Mouse (Mus musculus) telencephalon, adult 2 months (tissue): ENCODE measurements around the gene Ubl4b.

Experiments
- DNase-seq: peaks from one replicate; pipeline ENCODE4 v3.0.0-alpha.2; 2011; ENCODE audit warnings: low read depth, low spot score

Ubl4b gene

DNA sequence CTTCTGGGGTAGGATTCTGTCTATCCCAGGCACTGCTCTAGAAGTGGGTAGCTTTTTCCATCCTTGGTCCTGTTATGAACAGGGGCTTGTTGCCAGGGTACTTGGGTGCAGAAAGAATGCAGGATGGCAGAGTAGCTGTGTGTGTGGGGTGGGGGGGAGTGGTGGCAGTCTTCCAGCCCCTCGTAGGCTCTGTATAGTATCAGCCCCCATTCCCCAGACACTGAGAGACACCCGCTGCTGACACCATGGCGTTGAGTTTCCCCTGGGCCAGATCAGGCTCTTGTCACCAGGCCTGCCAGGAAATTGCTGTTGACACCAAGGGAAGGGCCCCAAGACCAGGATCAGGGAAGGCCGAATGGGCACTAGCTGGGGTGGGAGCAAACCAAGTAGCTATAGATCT is 13.8 kb upstream of the Ubl4b start:
- no peak for DNase-seq

DNA sequence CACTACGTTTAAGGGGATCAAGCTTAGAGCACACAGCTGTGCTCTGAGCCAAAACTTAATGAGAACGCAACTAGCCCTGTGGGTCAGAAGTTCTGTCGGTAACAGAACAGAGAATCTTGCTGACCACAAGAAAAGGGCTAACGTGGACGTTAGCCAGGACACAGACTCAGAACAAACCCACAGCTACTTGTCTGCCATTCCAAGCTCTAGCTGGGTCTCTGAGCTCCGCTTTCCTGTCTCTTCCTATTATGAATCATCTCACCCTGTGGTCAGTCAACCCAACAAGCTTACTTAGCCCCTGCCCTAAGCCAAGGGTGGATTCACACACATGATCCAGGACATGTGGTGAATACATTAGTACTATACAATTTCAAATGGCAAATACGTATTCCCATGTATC is 12.9 kb upstream of the Ubl4b start:
- DNase-seq = no peak

DNA sequence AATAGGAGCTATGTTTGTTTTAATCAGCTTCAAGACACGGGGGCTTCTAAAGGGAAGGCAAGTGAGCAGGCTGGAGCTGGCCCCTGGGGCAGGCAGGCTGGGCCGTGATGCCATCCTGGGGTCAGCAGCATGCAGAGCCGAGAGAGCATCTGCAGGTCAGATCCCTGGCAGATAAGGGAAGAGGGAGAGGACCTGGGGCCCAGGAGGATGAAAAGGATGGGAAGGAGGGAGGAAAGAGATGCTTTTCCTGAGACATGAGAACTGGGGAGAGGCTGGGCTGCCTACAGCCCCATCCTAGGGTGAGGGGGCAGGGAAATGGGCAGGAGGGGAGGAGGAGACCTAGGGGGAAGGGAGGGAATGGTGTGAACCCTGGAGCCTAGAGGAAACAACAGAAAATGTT is 10.5 kb upstream of the Ubl4b start:
- no peak for DNase-seq

DNA sequence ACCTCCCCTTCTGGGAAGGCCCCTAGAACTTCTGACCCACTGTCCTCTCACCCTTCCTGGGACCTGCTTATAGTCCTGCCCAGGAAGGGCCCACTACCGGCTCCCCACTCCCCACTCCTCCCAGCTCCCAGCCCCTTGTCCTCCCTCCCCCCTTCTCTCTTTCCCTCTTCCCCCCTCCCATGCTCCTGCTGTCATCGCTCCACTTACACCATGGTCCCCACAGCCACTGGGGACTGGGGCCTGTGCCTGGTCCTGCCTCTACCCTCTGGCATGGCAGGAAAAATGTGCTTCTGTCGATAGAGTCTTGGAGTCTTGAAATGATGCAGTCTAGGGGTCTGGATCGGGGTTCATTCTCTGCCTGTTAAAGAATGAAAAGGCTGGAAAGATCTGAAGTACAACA is 9.0 kb upstream of the Ubl4b start:
- DNase-seq = no peak

DNA sequence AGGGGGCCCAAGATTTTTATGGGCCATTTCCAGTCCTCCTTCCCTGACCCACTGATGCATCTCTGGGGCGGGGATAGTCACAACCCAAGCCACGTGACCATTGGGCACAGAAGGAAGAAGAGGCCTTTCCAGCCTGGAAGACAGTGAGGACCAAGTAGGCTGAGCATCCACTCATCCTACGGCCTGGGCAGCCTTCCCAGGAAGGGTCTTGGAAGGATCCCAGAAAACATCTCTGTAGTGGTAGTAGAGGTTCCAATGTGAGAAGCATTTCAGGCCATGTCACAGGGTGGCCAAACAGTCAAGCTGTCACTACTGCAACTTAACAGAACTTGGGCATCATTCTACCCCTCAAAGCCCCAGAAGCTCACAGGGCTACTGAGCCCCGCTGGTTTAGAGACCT is 7.7 kb upstream of the Ubl4b start:
- DNase-seq = no peak

DNA sequence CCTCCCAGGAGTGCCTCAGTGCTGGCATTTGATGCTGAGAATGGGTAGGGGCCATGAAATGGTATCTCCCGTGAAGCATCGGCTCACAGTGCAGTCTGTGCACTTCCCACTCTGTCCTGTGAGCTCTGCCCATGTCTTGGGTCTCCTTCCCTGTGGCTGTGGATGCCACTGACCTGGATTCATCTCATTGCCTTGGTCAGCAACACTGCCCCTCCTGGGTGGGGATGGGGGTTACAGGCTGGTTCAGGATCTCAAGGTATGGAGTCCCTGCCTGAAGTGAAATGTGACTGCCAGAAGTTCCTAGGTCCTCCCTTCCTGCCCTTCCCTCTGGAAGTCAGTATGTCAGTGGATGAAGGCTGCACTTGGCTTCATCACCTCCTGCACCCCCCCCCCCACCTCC is 7.2 kb upstream of the Ubl4b start:
- no peak for DNase-seq

DNA sequence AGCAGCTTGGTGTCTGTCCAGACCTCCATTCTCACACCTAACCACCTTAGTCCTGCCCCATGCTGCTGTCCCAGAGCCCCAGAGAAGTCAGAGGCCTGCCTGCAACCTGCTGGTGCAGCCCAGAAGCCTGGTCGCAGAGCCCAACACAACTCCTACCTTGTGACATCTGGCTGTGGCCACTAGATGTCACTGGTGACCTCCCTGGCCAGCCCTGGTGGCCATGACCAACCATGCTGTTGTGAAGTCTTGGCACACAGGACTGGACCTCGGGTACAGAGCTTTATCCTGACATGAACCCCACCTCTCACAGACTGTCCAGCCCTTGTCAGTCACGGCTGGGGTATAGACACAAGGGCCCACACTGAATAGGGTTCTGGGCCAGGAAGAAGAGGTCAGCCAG is 4.3 kb upstream of the Ubl4b start:
- DNase-seq = no peak

DNA sequence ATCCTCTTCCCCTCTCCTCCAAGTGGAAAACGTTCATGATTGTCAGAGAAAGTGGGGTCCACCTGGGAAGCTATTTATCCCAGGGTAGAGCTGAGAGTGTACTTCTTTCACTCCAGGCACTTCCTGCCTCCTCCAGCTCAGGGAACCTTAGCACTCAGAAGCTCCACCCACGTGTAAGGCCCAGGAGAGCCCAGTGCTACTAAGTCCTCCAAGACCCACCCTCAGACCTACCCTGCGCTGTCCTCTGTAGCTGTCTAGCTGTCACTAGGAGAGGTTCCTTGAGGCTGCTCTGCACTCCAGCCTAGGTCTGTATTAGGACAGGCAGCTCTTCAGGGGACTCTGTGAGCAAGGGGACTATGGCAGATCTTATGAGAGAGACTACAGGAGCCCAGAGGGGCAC is 3.9 kb upstream of the Ubl4b start:
- DNase-seq = no peak

DNA sequence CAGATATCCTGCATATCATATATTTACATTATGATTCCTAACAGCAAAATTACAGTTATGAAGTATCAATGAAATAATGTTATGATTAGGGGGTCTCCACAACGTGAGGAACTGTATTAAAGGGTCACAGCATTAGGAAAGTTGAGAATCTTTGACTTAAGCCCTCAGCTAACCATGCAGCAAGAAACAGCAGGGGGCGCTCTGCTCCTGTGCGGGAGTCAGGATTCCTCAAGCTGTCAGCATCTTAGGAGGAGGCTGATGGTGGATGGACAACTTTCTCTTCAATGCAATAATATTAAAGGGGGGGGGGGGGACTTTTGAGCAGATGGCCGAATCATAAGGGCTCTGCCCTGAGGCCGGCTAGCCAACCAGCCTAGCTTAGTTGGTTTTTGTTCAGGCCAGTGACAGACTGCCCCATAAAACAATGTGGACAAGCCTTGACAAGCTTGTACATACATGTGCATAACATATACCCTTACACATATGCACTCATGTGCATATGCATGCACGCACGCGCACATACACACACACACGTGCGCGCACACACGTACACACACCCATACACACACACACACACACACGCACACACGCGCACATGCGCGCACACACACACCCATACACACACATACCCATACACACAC is 4.3 kb downstream of the Ubl4b start:
- peak; percentile 54 for DNase-seq

DNA sequence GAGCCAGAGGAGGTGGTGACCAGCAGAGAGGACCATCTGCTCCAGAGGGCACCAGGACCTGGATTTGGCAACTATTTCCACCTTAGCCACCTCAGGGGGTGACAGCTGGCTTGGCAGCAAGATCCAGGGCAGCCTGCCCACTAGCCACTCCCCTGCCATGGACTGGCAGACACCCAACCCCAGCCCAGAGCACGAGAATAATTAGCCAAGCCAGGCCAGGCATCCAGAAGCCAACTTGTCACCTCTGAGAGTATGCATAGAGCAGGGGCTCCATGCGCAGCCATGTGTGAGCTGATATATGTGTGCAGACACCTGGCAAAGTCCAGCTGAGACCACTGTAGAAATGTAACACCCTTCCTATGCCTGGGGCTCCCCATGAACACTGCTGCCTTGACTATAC is 7.9 kb downstream of the Ubl4b start:
- DNase-seq = no peak

DNA sequence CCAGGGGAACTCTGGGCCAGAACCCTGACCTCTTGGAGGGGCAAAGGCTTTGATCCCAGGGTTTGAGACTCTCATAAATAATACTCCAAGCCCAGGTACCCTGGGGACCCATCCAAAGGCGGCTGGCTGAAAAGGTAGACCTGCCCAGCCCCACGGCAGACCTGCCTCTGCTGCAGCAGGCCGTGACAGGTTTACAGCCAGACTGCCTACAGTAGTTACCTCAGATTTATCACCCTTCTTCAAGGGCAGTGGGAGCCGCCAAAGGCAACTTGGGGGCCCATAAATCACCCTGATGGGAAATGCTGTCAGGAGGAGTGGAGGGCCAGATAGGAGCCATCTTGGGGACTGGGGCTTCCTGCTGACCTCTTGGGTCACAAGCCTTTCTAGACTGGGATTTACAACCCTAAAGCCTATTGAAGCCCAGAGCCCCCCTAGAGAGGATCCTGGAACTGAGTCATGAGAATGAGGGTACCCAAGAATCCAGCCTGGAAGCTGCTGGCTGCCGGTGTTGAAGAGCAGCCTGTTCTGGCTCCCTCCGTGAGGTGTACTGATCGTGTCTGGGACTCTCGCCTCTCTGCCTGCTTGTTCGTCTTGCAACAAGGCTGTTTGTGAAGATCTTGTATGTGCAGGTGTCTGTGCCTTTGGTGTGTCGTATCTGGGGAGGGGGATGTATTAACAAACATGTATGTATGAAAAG is 9.0 kb downstream of the Ubl4b start:
- no peak for DNase-seq

DNA sequence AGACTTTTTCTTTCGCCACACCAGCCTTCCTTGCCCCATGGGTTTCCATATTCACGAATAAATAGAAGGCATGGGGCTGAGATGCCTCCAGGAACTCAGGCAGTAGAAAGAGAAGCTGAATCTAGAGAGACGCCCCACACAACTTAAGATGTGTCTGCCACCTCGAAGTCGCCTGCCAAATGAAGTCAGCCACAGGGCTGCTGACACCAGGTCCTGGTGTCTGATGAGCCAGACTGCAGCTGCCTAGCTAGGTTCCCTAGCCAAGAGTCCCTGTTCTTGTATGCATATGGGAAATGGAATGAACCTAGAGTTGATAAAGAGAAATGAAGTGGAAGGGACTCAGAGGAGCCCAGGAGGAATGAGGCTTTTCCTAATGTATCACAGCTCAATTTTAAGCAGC is 9.6 kb downstream of the Ubl4b start:
- DNase-seq = no peak

DNA sequence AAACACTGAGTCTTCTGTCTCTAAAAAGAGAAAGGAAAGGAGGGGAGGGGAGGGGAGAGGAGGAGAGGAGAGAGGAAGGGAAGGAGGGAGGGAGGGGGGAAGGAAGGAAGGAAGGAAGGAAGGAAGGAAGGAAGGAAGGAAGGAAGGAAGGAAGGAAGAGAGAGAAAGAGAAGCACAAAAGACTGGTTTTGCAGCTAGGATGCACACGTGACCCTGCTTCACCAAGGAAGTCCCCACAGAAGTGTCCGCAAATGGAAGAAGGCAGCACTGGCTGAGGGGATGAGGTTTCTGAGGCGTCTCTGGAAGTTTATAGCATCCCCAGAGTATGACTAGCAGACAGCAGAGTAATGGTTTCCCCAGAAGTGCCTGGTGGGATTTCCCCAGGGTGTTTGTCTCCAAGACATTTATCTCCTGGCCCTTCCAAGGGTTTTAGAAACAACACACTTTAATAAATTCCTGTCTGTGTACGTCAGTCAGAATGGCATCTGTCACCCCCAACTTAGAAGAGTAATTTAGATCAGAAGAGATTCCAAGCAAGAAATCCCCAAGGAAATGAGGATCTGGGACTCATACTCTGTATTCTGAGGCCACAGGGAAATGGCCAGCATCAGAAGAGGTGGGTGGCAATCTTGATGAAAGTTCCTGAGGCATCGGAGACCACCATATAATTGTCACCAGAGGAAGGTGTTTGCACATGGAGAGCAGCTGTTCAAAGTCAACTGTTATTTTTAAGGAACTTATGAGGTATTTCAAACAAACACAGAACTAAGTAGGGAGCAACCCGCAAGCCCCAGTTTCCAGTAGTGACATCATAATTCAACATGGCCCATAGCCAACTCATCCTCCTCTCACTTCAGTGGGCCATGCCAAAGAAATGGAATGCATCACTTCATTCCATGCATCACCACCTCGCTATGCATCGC is 11.5 kb downstream of the Ubl4b start:
- DNase-seq = no peak

DNA sequence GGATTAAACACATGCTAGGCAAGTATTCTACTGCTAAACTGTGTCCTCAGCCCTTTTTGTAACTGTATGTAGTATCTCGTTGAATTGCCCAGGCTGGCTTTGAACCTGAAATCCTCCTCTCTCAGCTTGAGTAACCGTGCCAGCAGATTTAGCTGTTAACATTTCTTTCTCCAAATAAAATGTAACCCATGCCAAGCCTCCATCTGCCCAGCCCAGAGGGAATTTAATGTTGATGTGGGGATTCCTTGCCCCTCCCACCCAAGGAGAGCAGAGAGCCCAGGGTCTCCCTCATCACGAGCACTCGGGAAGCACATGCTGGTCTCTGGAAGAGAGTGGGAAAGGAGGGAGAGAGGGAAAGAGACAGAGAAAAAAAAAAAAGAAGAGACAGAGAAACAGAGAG is 12.3 kb downstream of the Ubl4b start:
- no peak for DNase-seq

DNA sequence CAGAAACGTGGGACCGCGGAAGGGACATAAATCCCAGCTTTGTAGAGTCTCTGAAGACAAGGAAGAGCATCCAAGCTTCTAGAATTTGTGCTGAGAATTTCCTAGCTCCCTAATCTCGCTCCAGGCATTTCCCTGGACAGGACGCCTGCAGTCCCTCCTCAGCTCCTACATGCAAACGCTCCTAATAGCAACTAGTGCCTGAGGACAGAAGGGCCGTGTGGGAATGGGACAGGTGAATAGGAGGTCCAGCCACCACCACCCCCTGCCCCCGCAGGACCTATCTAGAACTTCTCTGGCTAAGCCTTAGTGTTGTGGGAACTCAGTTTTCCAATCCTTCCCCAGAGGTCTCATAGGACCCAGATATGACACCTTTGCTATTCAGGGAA is 17.4 kb downstream of the Ubl4b start:
- no peak for DNase-seq

DNA sequence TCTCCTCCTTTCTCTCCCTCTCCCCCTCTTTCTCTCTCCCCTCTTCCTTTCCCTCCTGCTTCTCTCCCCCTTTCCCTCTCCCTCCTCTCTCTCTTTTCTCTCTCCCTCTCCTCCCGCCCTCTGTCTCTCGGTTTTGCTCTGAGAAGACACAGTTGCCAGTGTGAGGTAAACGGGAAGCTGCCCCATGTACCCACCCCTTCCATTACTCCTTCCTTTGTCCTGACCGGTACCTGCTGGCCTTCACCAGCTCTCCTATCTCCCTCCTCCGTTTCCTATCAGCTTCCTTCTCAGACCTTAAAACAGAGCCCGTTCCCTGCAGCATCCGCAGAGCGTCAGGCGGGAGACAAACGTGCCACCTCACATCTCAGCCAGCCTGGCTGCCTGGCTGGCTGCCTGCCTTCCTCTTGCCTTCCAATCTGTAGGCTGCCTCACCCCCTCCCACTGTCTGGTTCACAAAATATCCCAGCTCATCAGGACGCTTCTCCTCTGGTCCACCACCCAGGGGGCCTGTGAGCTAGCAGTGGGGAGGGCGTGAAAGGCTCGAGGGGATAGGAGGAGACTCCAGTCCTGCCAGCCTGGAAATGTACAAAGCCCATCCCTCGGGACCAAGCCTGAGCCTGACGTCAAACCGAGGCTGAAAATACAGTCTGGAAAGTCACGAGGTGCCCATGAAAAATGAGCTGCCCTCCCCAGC is 17.9 kb downstream of the Ubl4b start:
- DNase-seq = peak; percentile 96

DNA sequence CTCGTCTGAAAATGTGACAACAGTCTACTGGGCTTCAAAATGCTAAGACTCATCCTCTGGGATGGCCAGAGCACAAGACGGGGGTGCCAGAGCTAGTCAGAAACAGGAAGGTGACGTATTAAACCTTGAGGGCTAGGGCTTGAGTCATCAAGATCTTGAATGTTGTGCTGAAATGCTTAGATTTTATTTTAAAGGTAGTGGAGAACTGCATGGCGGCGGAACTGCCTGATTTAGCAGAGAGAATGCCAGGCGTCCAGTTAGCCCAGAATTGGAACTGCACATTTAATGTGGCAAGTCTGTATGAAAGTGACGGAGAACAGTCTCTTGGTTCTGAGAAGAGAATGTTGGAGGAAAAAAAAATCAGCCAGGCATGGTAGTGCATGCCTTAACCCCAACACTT is 19.9 kb downstream of the Ubl4b start:
- no peak for DNase-seq

DNA sequence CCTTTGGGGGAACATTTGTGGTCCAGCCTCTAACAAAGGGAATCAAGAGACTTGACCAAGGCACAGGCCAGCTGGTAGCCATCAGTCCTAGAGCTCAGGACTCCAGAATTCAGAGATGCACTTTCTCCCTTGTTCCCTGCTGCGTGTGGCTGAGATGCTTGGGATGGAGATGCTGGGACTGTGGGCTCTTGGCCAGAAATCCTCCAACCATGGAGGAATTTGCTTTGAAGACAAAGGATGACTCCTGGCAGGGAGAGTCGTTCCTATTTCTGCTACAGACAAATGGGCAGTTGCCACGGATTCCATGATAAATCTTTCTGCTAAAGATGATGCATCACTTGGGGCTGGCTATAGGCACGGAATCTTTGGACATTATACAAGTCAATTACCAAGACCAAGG is 21.3 kb downstream of the Ubl4b start:
- no peak for DNase-seq

DNA sequence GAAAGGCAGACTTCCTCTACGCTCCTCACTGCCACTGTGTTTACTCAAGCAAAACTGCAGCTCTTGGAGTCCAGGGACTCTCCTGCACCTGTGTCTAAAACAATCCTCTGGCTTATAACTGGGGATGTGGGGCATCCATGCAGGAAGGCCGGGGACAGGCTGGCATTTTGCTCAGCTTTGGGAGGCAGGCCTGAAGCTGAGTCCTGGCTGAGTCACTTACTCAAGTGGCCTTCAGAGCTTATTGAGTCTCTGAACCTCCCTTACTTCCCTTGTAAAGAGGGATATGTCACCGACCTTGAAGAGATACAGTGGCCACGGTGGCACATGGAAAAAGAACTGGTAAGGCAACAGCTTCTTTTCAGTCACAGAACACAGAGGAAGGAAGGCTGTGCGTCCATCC is 24.3 kb downstream of the Ubl4b start:
- DNase-seq = no peak

DNA sequence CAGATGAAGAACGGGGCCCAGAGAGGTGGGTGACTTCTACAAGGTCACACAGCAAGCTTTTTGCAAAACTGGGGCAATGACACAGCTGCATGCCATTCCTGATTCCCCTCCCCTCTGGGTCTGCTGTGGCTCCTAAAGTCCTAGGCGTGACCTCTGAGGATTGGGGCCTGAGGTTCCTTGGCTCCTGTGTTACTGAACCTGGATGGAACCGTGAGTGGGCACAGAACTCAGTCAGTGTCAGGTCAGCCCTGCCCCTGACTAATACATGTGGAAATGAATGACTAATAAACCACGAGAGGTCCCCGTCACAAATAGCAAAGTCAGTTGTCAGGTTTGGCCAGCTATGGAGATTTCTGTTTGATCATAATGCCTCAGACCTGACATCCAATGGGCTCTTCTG is 25.7 kb downstream of the Ubl4b start:
- no peak for DNase-seq

DNA sequence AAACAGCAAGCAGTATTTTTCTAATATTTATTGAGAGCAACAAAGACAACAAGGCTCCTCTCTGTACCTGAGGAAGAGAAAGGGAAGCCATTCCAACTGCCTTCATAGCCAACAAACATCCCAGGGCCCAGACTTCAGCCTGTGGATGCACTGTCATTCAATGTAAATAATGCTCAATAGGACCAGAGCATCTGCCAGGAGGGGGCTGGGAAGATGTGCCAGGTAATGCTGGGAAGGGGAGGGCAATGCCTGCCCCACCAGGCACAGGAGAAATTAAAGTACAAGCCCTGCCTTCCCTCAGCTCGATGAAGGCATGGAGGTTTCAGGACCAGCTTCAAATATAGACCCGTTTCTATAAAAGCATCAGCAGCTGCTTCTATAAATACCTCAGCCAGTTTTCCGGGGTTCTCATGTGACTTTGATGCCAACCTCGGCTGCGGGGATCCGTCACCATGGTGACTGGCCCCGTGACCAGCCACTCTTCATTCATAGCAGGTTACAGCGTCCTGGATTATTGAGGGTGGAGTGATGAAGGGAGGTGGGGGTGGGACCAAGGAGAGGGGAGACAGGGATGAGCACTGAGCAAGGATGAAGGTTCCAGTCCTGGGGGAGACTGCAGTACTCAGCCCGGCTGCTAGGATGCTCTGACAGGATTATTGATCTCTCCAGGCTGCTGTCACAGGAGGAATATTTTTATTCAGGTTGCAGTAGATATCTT is 26.3 kb downstream of the Ubl4b start:
- DNase-seq = peak; percentile 92

DNA sequence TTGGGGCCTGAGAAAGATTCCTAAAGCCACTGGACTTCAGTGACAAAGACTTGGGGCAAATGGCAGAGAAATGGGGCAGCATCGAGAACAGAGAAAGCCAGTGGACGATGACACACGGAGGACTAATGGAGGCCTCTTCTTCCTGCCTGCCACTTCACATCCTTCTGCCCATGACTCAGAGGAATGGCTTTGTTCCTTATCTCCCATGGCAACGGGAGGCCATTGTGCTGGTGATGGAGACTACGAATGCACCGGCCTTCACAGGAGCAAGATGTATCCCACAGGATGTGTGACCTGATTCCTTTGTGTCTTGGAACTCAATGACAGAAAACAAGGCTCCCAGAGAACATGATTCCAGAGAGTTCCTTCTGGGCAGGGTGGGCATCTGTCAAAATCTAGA is 30.3 kb downstream of the Ubl4b start:
- DNase-seq = no peak
